Mouse (Mus musculus): ENCODE measurements at regions not wholly inside any gene's neighbourhood (a gene's known extent, or its start where the extent isn't known, plus 50 kb on each side); places are given as distances from the start of the nearest gene placed in this dataset.

- DNase-seq (ENCODE audit: low read depth in 3 of 3, low spot score in 3 of 3) (no peak), ATAC-seq (ENCODE audit: insufficient read depth) (no peak)
- Histone ChIP-seq H3K36me3 (replicated peaks; ENCODE audit: control insufficient read depth, insufficient read depth, low read depth) (no peaks in the 10 kb centered on the region), H3K9ac (replicated peaks) (no peak overlapping the region), H3K4me2 (ENCODE audit: low read depth) (no peak overlapping the region), H3K9me3 (ENCODE audit: control insufficient read depth, low read length) (no peaks in the 10 kb centered on the region), H3K27me3 (ENCODE audit: control insufficient read depth, insufficient read depth, low read length) (no peaks in the 10 kb centered on the region), H3K4me1 (replicated peaks; ENCODE audit: control insufficient read depth in 2 of 2, insufficient read depth in 2 of 2, low read length in 1 of 2) (no peaks in the 10 kb centered on the region), H3K4me3 (ENCODE audit: insufficient read depth in 1 of 2, low read depth in 2 of 2, low read length in 2 of 2) (no peak overlapping the region), H3K27ac (no peak overlapping the region)
- no peak for TF ChIP-seq EP300 (IDR thresholded peaks at IDR 0.05; ENCODE audit: low read depth)
- no peak for TF ChIP-seq CTCF (IDR thresholded peaks at IDR 0.05; ENCODE audit: low read depth)
- WGBS (ENCODE audit: insufficient replicate concordance): 70% methylated on average over 8 of the region's 8 CpGs
Observed at GRCm38 (mm10) chr10:31053260-31053659, 210.7 kb upstream of the Hey2 start.

- Histone ChIP-seq H3K27me3 (ENCODE audit: control insufficient read depth, insufficient read depth, low read length) (no peaks in the 10 kb centered on the region), H3K9me3 (ENCODE audit: control insufficient read depth, low read length) (no peaks in the 10 kb centered on the region), H3K4me2 (ENCODE audit: low read depth) (no peak overlapping the region), H3K27ac (no peak overlapping the region), H3K9ac (replicated peaks) (no peak overlapping the region), H3K4me3 (ENCODE audit: insufficient read depth in 1 of 2, low read depth in 2 of 2, low read length in 2 of 2) (no peak overlapping the region), H3K36me3 (replicated peaks; ENCODE audit: control insufficient read depth, insufficient read depth, low read depth) (no peaks in the 10 kb centered on the region), H3K4me1 (replicated peaks; ENCODE audit: control insufficient read depth in 2 of 2, insufficient read depth in 2 of 2, low read length in 1 of 2) (no peaks in the 10 kb centered on the region)
- no peak for TF ChIP-seq EP300 (IDR thresholded peaks at IDR 0.05; ENCODE audit: low read depth)
- no peak for TF ChIP-seq CTCF (IDR thresholded peaks at IDR 0.05; ENCODE audit: low read depth)
- WGBS (ENCODE audit: insufficient replicate concordance): 64% methylated on average over 1 of the region's 1 CpGs
- ATAC-seq (ENCODE audit: insufficient read depth): no peak
- no peak for DNase-seq (ENCODE audit: low read depth in 3 of 3, low spot score in 3 of 3)
Observed at GRCm38 (mm10) chr10:31051222-31051621, 208.6 kb upstream of the Hey2 start.

- ATAC-seq (ENCODE audit: insufficient read depth) (no peak), DNase-seq (ENCODE audit: low read depth in 3 of 3, low spot score in 3 of 3) (no peak)
- H3K27me3 ChIP-seq (ENCODE audit: control insufficient read depth, insufficient read depth, low read length): no peaks in the 10 kb centered on the region
- no peak overlapping the region for H3K9ac ChIP-seq (replicated peaks)
- no peak overlapping the region for H3K27ac ChIP-seq
- no peak overlapping the region for H3K4me3 ChIP-seq (ENCODE audit: insufficient read depth in 1 of 2, low read depth in 2 of 2, low read length in 2 of 2)
- no peak overlapping the region for H3K4me2 ChIP-seq (ENCODE audit: low read depth)
- 42% methylated on average over 2 of the region's 2 CpGs for WGBS (ENCODE audit: insufficient replicate concordance)
- H3K9me3 ChIP-seq (ENCODE audit: control insufficient read depth, low read length): no peaks in the 10 kb centered on the region
- TF ChIP-seq CTCF (IDR thresholded peaks at IDR 0.05; ENCODE audit: low read depth): no peak
- TF ChIP-seq EP300 (IDR thresholded peaks at IDR 0.05; ENCODE audit: low read depth): no peak
- no peaks in the 10 kb centered on the region for H3K36me3 ChIP-seq (replicated peaks; ENCODE audit: control insufficient read depth, insufficient read depth, low read depth)
- H3K4me1 ChIP-seq (replicated peaks; ENCODE audit: control insufficient read depth in 2 of 2, insufficient read depth in 2 of 2, low read length in 1 of 2): no peaks in the 10 kb centered on the region
Observed at GRCm38 (mm10) chr10:31049352-31049751, 206.8 kb upstream of the Hey2 start.

- ATAC-seq (ENCODE audit: insufficient read depth) (no peak), DNase-seq (ENCODE audit: low read depth in 3 of 3, low spot score in 3 of 3) (no peak)
- Histone ChIP-seq H3K9me3 (ENCODE audit: control insufficient read depth, low read length) (no peaks in the 10 kb centered on the region), H3K4me1 (replicated peaks; ENCODE audit: control insufficient read depth in 2 of 2, insufficient read depth in 2 of 2, low read length in 1 of 2) (no peaks in the 10 kb centered on the region), H3K36me3 (replicated peaks; ENCODE audit: control insufficient read depth, insufficient read depth, low read depth) (no peaks in the 10 kb centered on the region), H3K4me3 (ENCODE audit: insufficient read depth in 1 of 2, low read depth in 2 of 2, low read length in 2 of 2) (no peak overlapping the region), H3K27ac (no peak overlapping the region), H3K9ac (replicated peaks) (no peak overlapping the region), H3K4me2 (ENCODE audit: low read depth) (no peak overlapping the region), H3K27me3 (ENCODE audit: control insufficient read depth, insufficient read depth, low read length) (no peaks in the 10 kb centered on the region)
- WGBS (ENCODE audit: insufficient replicate concordance): 59% methylated on average over 4 of the region's 4 CpGs
- TF ChIP-seq EP300 (IDR thresholded peaks at IDR 0.05; ENCODE audit: low read depth) (no peak), CTCF (IDR thresholded peaks at IDR 0.05; ENCODE audit: low read depth) (no peak)
Observed at GRCm38 (mm10) chr10:31035611-31036010, 193.0 kb upstream of the Hey2 start.

GRCm38 (mm10) chr10:31034782-31035181 lies 192.2 kb upstream of the Hey2 start:
- TF ChIP-seq CTCF (IDR thresholded peaks at IDR 0.05; ENCODE audit: low read depth): no peak
- no peak for TF ChIP-seq EP300 (IDR thresholded peaks at IDR 0.05; ENCODE audit: low read depth)
- H3K9me3 ChIP-seq (ENCODE audit: control insufficient read depth, low read length): no peaks in the 10 kb centered on the region
- DNase-seq (ENCODE audit: low read depth in 3 of 3, low spot score in 3 of 3): no peak
- no peak overlapping the region for H3K27ac ChIP-seq
- no peak overlapping the region for H3K4me2 ChIP-seq (ENCODE audit: low read depth)
- H3K36me3 ChIP-seq (replicated peaks; ENCODE audit: control insufficient read depth, insufficient read depth, low read depth): no peaks in the 10 kb centered on the region
- H3K4me1 ChIP-seq (replicated peaks; ENCODE audit: control insufficient read depth in 2 of 2, insufficient read depth in 2 of 2, low read length in 1 of 2): no peaks in the 10 kb centered on the region
- WGBS (ENCODE audit: insufficient replicate concordance): 39% methylated on average over 3 of the region's 3 CpGs
- H3K4me3 ChIP-seq (ENCODE audit: insufficient read depth in 1 of 2, low read depth in 2 of 2, low read length in 2 of 2): no peak overlapping the region
- no peaks in the 10 kb centered on the region for H3K27me3 ChIP-seq (ENCODE audit: control insufficient read depth, insufficient read depth, low read length)
- ATAC-seq (ENCODE audit: insufficient read depth): no peak
- no peak overlapping the region for H3K9ac ChIP-seq (replicated peaks)
